Mouse (Mus musculus): ENCODE data around the gene Asb8.

The Asb8 gene

GRCm38 (mm10) chr15:98115779-98116163 is 49.7 kb downstream of the Asb8 start:
- DNase-seq (ENCODE audit: low spot score in 2 of 2): no peak

- DNase-seq (ENCODE audit: low spot score in 2 of 2): no peak
Observed at GRCm38 (mm10) chr15:98114852-98115778, 50.3 kb downstream of the Asb8 start.

GRCm38 (mm10) chr15:98114098-98114851 is 51.1 kb downstream of the Asb8 start:
- DNase-seq (ENCODE audit: low spot score in 2 of 2): no peak

- no peak for DNase-seq (ENCODE audit: low spot score in 2 of 2)
Observed at GRCm38 (mm10) chr15:98111791-98112190, 53.6 kb downstream of the Asb8 start.

- peak; percentile 88 to 91 for DNase-seq (ENCODE audit: low spot score in 2 of 2)
Observed at GRCm38 (mm10) chr15:98108297-98109152, 56.9 kb downstream of the Asb8 start.

- DNase-seq (ENCODE audit: low spot score in 2 of 2): no peak
Observed at GRCm38 (mm10) chr15:98107703-98108296, 57.6 kb downstream of the Asb8 start.

GRCm38 (mm10) chr15:98107230-98107629 is 58.2 kb downstream of the Asb8 start:
- DNase-seq (ENCODE audit: low spot score in 2 of 2): no peak

- DNase-seq (ENCODE audit: low spot score in 2 of 2): no peak
Observed at GRCm38 (mm10) chr15:98106506-98106905, 58.9 kb downstream of the Asb8 start.

- no peak for DNase-seq (ENCODE audit: low spot score in 2 of 2)
Observed at GRCm38 (mm10) chr15:98102401-98102800, 63.0 kb downstream of the Asb8 start.

- no peak for DNase-seq (ENCODE audit: low spot score in 2 of 2)
Observed at GRCm38 (mm10) chr15:98098519-98098918, 66.9 kb downstream of the Asb8 start.

GRCm38 (mm10) chr15:98096957-98097356 is 68.5 kb downstream of the Asb8 start:
- no peak for DNase-seq (ENCODE audit: low spot score in 2 of 2)

GRCm38 (mm10) chr15:98094905-98095304 is 70.5 kb downstream of the Asb8 start:
- no peak for DNase-seq (ENCODE audit: low spot score in 2 of 2)

- DNase-seq (ENCODE audit: low spot score in 2 of 2): peak; percentile 83
Observed at GRCm38 (mm10) chr15:98093121-98094011, 72.1 kb downstream of the Asb8 start, which contains the start of gene Senp1. Senp1 (minus strand) TSS chr15:98093744.

GRCm38 (mm10) chr15:98092372-98093120 is 72.9 kb downstream of the Asb8 start, which contains the start of gene Pfkm:
Pfkm (plus strand) TSS chr15:98092589.
- no peak for DNase-seq (ENCODE audit: low spot score in 2 of 2)

GRCm38 (mm10) chr15:98091841-98092240 is 73.6 kb downstream of the Asb8 start:
- no peak for DNase-seq (ENCODE audit: low spot score in 2 of 2)

- DNase-seq (ENCODE audit: low spot score in 2 of 2): no peak
Observed at GRCm38 (mm10) chr15:98089421-98090183, 75.8 kb downstream of the Asb8 start.

- DNase-seq (ENCODE audit: low spot score in 2 of 2): no peak
Observed at GRCm38 (mm10) chr15:98088889-98089288, 76.5 kb downstream of the Asb8 start.

Measured in right cerebral cortex, postnatal 36 days (tissue).